Mouse (Mus musculus) forelimb bud, embryonic 11.5 days (tissue): Measurements from ENCODE around the gene Olfr1309.
"Not testable (repeated sequence)": the region's sequence is repeated elsewhere in the genome, so short reads cannot be mapped to it uniquely, and the experiment has no call there.

ENCODE experiments used
- DNase-seq: peaks from one replicate; pipeline ENCODE4 v3.0.0-alpha.2; 2012; ENCODE audit warnings: low read depth, low spot score

Gene Olfr1309

DNA sequence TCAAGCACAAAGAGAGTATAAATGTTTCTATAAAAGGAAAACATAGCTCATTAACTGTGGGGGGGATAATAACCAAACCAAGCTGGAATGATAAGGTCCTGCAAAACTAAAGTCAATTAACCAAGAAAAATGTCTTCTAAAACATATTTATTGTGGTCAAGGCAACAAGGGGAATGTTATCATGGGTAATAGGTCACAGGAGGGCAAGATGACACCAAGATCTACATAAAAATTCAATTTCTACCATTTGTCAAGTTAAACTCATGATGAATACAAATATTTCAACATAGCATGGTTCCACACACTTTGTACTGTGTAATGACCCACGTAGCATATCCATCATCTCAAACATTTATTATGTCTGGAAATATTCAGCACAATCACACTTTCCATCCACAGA is at the start of gene Olfr1309:
TSS of gene Olfr1309 (minus strand) at position 101 of the 400 bp plus-strand sequence.
- no peak for DNase-seq

DNA sequence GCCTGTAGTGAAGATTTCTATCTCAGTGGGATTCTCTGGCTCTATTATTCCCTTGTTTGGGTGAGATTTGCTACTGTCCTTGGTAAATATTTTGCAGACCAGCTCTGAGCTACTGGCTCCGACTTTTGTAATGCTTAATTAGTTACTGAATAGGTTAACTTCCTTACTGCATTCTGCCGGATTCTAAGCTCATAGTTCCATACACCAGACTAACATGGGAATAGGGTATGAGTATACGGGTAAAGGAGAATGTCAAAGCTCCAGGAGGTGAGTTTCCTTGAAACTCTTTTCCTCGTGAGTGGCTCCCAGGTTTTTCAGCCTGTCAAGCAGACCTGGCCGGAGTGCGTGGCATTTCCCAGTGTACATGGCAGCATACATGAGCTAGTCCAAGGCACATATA is 36.9 kb upstream of the Olfr1309 start:
- DNase-seq = not testable (repeated sequence)

DNA sequence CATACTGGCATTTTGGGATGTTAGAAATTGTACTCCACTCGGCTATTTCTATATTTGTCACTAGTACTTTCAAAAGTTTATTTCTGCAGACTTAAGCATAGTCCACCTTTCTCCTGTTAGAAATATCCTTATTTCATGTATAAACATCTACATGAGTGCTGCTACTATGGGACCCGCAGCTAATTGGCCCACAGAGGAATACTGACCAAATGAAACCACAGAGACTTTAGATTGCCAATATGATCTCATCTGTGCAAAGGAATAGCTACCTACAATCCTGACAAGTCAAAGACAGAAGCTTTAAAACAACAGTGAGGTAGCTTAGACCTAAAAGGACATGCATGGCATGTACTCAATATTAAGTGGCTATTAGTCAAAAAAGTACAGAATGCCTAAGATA is 34.2 kb upstream of the Olfr1309 start, which contains the start of gene Olfr1311:
TSS of gene Olfr1311 (minus strand) at position 101 of the 400 bp plus-strand sequence.
- no peak for DNase-seq

GRCm38 (mm10) chr2:112014900-112015299 is 24.8 kb upstream of the Olfr1309 start:
- no peak for DNase-seq

DNA sequence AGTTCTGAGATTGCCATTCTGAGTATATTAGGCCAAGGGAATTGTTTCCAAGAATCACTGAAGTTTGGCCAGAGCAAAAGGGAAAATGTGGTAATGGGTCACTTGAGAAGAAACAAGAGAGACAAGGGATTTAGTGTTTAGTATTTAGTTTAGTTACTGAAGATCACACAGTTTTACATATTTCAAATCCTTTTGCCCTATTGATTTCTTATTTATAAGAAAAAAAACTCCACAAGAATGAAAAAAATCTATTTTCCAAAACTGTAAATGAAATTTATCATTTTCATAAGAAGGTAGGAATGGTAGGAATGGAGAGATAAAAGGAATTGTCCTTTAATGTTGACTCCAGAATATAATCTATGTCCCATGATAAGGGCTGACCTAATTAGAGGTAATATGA is 22.5 kb upstream of the Olfr1309 start, which contains the start of gene Olfr1310:
TSS of gene Olfr1310 (minus strand) at position 101 of the 400 bp plus-strand sequence.
- no peak for DNase-seq

GRCm38 (mm10) chr2:111964844-111965243 is 25.2 kb downstream of the Olfr1309 start, which contains the start of gene Olfr1308:
Gene Olfr1308 (minus strand): TSS chr2:111964944.
- DNase-seq = no peak

DNA sequence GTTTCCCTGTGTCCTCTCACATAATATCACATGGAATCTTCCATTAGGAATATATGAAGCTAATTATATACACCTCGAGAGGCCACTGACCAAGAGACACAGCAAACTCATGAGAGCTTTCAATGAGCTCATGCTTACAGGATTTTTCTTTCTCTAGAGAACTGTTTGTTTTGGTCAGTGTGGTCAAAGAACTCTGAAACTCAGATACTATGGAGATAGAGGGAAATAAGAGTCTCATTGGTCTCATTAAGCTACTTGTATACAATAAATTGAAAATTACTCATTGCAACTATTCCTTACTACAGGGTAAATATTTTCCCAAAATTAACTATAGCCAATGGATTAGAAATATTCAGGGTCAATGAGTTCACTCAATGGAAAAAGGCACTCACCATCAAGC is 40.7 kb downstream of the Olfr1309 start, which contains the start of gene Olfr1307:
TSS of gene Olfr1307 (minus strand) at position 101 of the 400 bp plus-strand sequence.
- no peak for DNase-seq
